Comparison of ENCODE assay signal across 37 mouse cellular contexts in genomic region chr13:37225834-37226233, GRCm38 (mm10).
A peak's percentile ranks its signal among the peaks of the same experiment; 100 is the strongest.
DNase-seq lines count a peak whose midpoint lies in the region; ATAC-seq lines count a peak whose summit lies in the region.
"Had no signal": no experiment of that assay in that cellular context is flagged by ENCODE, and none has a peak within 500 bp of the region (broad histone marks: within the 10 kb centered on the region; RNA-seq: fewer than 3 reads in every experiment).

No protein-coding gene starts in this region.

- H3K4me2 ChIP-seq in hindbrain, embryonic 14.5 days (replicated peaks): no peak overlapping the region
- H3K4me2 ChIP-seq: embryonic facial prominence, embryonic 12.5 days; forebrain, embryonic 15.5 days; heart, embryonic 15.5 days; hindbrain, embryonic 12.5 days; limb, embryonic 15.5 days; liver, embryonic 13.5 days; midbrain, embryonic 12.5 days; neural tube, embryonic 12.5 days had no signal

- WGBS in hindbrain, embryonic 14.5 days: 93% methylated on average over 1 of the region's 1 CpGs

- peak; percentile 12 to 44 for DNase-seq in layer of hippocampus, adult 18-20 months (ENCODE audit: low spot score in 2 of 2)
- no peak for DNase-seq in layer of hippocampus, postnatal 25 days (ENCODE audit: extremely low spot score in 1 of 2, low spot score in 1 of 2)
- DNase-seq in left cerebral cortex, adult 18-20 months (ENCODE audit: low spot score in 2 of 2): peak; percentile 22 to 26
- DNase-seq in left cerebral cortex, postnatal 10 days (ENCODE audit: extremely low spot score in 1 of 2, low spot score in 2 of 2): no peak
- peak; percentile 84 for DNase-seq in brain, adult 2 months (ENCODE audit: low read depth, low spot score)
- DNase-seq in left cerebral cortex, postnatal 25 days (ENCODE audit: low spot score in 2 of 2): peak; percentile 17 to 90
- DNase-seq in hindbrain, embryonic 14.5 days (ENCODE audit: low spot score): no peak
- DNase-seq: adrenal gland, postnatal 10 days; cerebellum, adult 11 months; cerebellum, adult 9-10 months; cerebellum, postnatal 36 days; embryo, embryonic 11 days; gastrocnemius, postnatal 14 days; heart, postnatal 36 days; kidney, adult 8-10 months; kidney, postnatal 4 days; liver, embryonic 13.5 days; lung, adult 18-20 months; lung, postnatal 4 days; thymus, adult 2 months; thymus, postnatal 36 days had no signal

- no peak overlapping the region for H3K4me3 ChIP-seq in hindbrain, embryonic 14.5 days (replicated peaks; ENCODE audit: low read length)
- H3K4me3 ChIP-seq: embryonic facial prominence, embryonic 12.5 days; forebrain, embryonic 15.5 days; heart, embryonic 10.5 days; heart, embryonic 15.5 days; hindbrain, embryonic 12.5 days; limb, embryonic 10.5 days; limb, embryonic 15.5 days; liver, embryonic 13.5 days; megakaryocyte, embryonic 14.5 days; midbrain, embryonic 12.5 days; myocyte; neural tube, embryonic 12.5 days had no signal

- H3K9me3 ChIP-seq in hindbrain, embryonic 14.5 days (ENCODE audit: control insufficient read depth, low read length): no peaks in the 10 kb centered on the region
- H3K9me3 ChIP-seq: embryonic facial prominence, embryonic 12.5 days; forebrain, embryonic 15.5 days; heart, embryonic 10.5 days; heart, embryonic 15.5 days; hindbrain, embryonic 12.5 days; limb, embryonic 10.5 days; limb, embryonic 15.5 days; liver, embryonic 13.5 days; megakaryocyte, embryonic 14.5 days; midbrain, embryonic 12.5 days; neural tube, embryonic 12.5 days had no signal

- H3K9ac ChIP-seq in hindbrain, embryonic 14.5 days: no peak overlapping the region
- H3K9ac ChIP-seq: embryonic facial prominence, embryonic 12.5 days; forebrain, embryonic 15.5 days; heart, embryonic 15.5 days; hindbrain, embryonic 12.5 days; limb, embryonic 15.5 days; liver, embryonic 13.5 days; midbrain, embryonic 12.5 days; neural tube, embryonic 12.5 days had no signal

- H3K27me3 ChIP-seq in hindbrain, embryonic 14.5 days (ENCODE audit: control insufficient read depth, insufficient read depth, low read length): no peaks in the 10 kb centered on the region
- H3K27me3 ChIP-seq: embryonic facial prominence, embryonic 12.5 days; forebrain, embryonic 15.5 days; heart, embryonic 15.5 days; hindbrain, embryonic 12.5 days; limb, embryonic 15.5 days; liver, embryonic 13.5 days; megakaryocyte, embryonic 14.5 days; midbrain, embryonic 12.5 days; neural tube, embryonic 12.5 days had no signal

- no peak for ATAC-seq in hindbrain, embryonic 14.5 days (ENCODE audit: low FRiP score)
- ATAC-seq: forebrain, embryonic 15.5 days; intestine, embryonic 16.5 days; lung, postnatal 0 days; Patski had no signal

- no peaks in the 10 kb centered on the region for H3K4me1 ChIP-seq in hindbrain, embryonic 14.5 days (replicated peaks; ENCODE audit: control insufficient read depth, insufficient read depth, low read length)
- H3K4me1 ChIP-seq: embryonic facial prominence, embryonic 12.5 days; forebrain, embryonic 15.5 days; heart, embryonic 10.5 days; heart, embryonic 15.5 days; hindbrain, embryonic 12.5 days; limb, embryonic 10.5 days; limb, embryonic 15.5 days; liver, embryonic 13.5 days; midbrain, embryonic 12.5 days; neural tube, embryonic 12.5 days had no signal

- H3K27ac ChIP-seq in hindbrain, embryonic 14.5 days: no peak overlapping the region
- H3K27ac ChIP-seq: embryonic facial prominence, embryonic 12.5 days; forebrain, embryonic 15.5 days; heart, embryonic 10.5 days; heart, embryonic 15.5 days; hindbrain, embryonic 12.5 days; kidney, postnatal 0 days; limb, embryonic 10.5 days; limb, embryonic 15.5 days; liver, embryonic 13.5 days; midbrain, embryonic 12.5 days; neural tube, embryonic 12.5 days; stomach, postnatal 0 days had no signal

- H3K36me3 ChIP-seq in hindbrain, embryonic 14.5 days (replicated peaks; ENCODE audit: control insufficient read depth, insufficient read depth): no peaks in the 10 kb centered on the region
- H3K36me3 ChIP-seq: embryonic facial prominence, embryonic 12.5 days; forebrain, embryonic 15.5 days; heart, embryonic 10.5 days; heart, embryonic 15.5 days; hindbrain, embryonic 12.5 days; limb, embryonic 10.5 days; limb, embryonic 15.5 days; liver, embryonic 13.5 days; midbrain, embryonic 12.5 days; neural tube, embryonic 12.5 days had no signal

- intact Hi-C loops in left cerebral cortex, postnatal 10 days (cut with DNase I): no loop called here
- intact Hi-C loops in left cerebral cortex, postnatal 25 days (cut with DNase I): loop anchor here (1.0 to 2.0 kb wide), 2 partner anchors 91 to 333 kb away; no protein-coding TSS in a partner anchor

Comparison
In these comparisons a context has a peak if more than half of its experiments do, and no peak if none do; other contexts are left out.
1. DNase-seq: peak in layer of hippocampus, adult 18-20 months (2 of 2), left cerebral cortex, adult 18-20 months (2 of 2), brain, adult 2 months (single experiment) and left cerebral cortex, postnatal 25 days (2 of 2); none in layer of hippocampus, postnatal 25 days (0 of 2), left cerebral cortex, postnatal 10 days (0 of 2) and hindbrain, embryonic 14.5 days (single experiment).